Mouse (Mus musculus) bone marrow macrophage, adult 2 months (primary cell): ENCODE measurements around the gene Ttc21b.

Experiments
- CTCF ChIP-seq: IDR thresholded peaks from 2 replicates; pipeline ENCODE4 v1.5.1; 2012; ENCODE audit warnings: low read depth, mild to moderate bottlenecking, low read length, moderate library complexity
- POLR2A ChIP-seq: IDR thresholded peaks from 2 replicates; pipeline ENCODE4 v1.6.1; 2012; ENCODE audit warnings: mild to moderate bottlenecking, low read depth, low read length, borderline replicate concordance

GRCm38 (mm10) chr2:66206796-66207195 lies 49.6 kb downstream of the Ttc21b start:
- no peak for TF ChIP-seq CTCF
- TF ChIP-seq POLR2A: no peak
